Mouse (Mus musculus) thymus, adult 2 months (tissue): ENCODE data around the gene Cadps2. TPM values are rescaled to one million over a fixed set of nuclear protein-coding genes. Genes with fewer than 3 reads are reported as not detected.

Source experiments
- DNase-seq: peaks from one replicate; pipeline ENCODE4 v3.0.0; 2021
- H3K27ac ChIP-seq: fragments of 200-500 bp; 2 replicates; pipeline ENCODE4 v1.5.1; 2012; ENCODE audit warnings: low read length, control low read depth; ENCODE audit not compliant: control insufficient read depth, insufficient read depth
- H3K27me3 ChIP-seq: fragments of 200-500 bp; 2 replicates; pipeline ENCODE4 v1.6.1; 2012; ENCODE audit warnings: mild to moderate bottlenecking, low read length, moderate library complexity, mixed read lengths; ENCODE audit not compliant: control insufficient read depth, insufficient read depth
- H3K36me3 ChIP-seq: fragments of 200-500 bp; 2 replicates; pipeline ENCODE4 v1.6.1; 2012; ENCODE audit warnings: mild to moderate bottlenecking, low read length, moderate library complexity; ENCODE audit not compliant: control insufficient read depth, insufficient read depth
- H3K4me1 ChIP-seq: fragments of 200-500 bp; replicated peaks from 2 replicates; pipeline ENCODE4 v1.6.1; 2012; ENCODE audit warnings: low read length; ENCODE audit not compliant: control insufficient read depth, insufficient read depth
- H3K4me3 ChIP-seq: fragments of 200-500 bp; 2 replicates; pipeline ENCODE4 v1.5.1; 2012; ENCODE audit warnings: mild to moderate bottlenecking, low read length, control low read depth, moderate library complexity; ENCODE audit not compliant: control insufficient read depth, insufficient read depth
- CTCF ChIP-seq: fragments of 200-500 bp; IDR thresholded peaks from 2 replicates; pipeline ENCODE4 v1.5.1; 2012; ENCODE audit warnings: mild to moderate bottlenecking, control low read depth, low read length, moderate library complexity, borderline replicate concordance; ENCODE audit not compliant: control insufficient read depth, poor library complexity, insufficient read depth; ENCODE audit errors: extremely low read depth
- POLR2A ChIP-seq: fragments of 200-500 bp; IDR thresholded peaks from 2 replicates; pipeline ENCODE4 v1.6.1; 2012; ENCODE audit warnings: mild to moderate bottlenecking, low read length, control low read depth, moderate library complexity; ENCODE audit not compliant: control insufficient read depth, poor library complexity, insufficient read depth; ENCODE audit errors: extremely low read depth
- WGBS: fragments of 180-500 bp; shearing (Covaris S2); methylation state at CpG from one replicate; pipeline ENCODE4 v1.1.7; 2018; 5-methylcytosine and 5-hydroxymethylcytosine counted together
- polyA plus RNA-seq: library from polyadenylated mRNA; depleted of rRNA; stranded (reverse); fragments of >200 nt; gene quantifications from 2 replicates; pipeline ENCODE4 v1.2.3, GENCODE M21; 2012

The Cadps2 gene
- polyA plus RNA-seq, 1 experiment = 0.86 TPM

- Histone ChIP-seq H3K4me1 (no peaks in the 10 kb centered on the region), H3K27ac (no peak overlapping the region), H3K27me3 (no peaks in the 10 kb centered on the region), H3K4me3 (no peak overlapping the region), H3K36me3 (no peaks in the 10 kb centered on the region)
- WGBS = 92% methylated on average over 4 of the region's 4 CpGs
- no peak for TF ChIP-seq CTCF
- no peak for TF ChIP-seq POLR2A
- no peak for DNase-seq
These were observed 265.5 kb downstream of the Cadps2 start for GRCm38 (mm10) chr6:23573750-23574149.

- Histone ChIP-seq H3K27me3 (no peaks in the 10 kb centered on the region), H3K4me1 (no peaks in the 10 kb centered on the region), H3K36me3 (no peaks in the 10 kb centered on the region), H3K4me3 (no peak overlapping the region), H3K27ac (no peak overlapping the region)
- TF ChIP-seq CTCF = no peak
- TF ChIP-seq POLR2A = no peak
- WGBS = 89% methylated on average over 4 of the region's 4 CpGs
- no peak for DNase-seq
These were observed 266.8 kb downstream of the Cadps2 start for GRCm38 (mm10) chr6:23572401-23572800.

- no peak overlapping the region for H3K27ac ChIP-seq
- no peak for TF ChIP-seq POLR2A
- no peak for TF ChIP-seq CTCF
- no peaks in the 10 kb centered on the region for H3K4me1 ChIP-seq
- H3K4me3 ChIP-seq = no peak overlapping the region
- 91% methylated on average over 4 of the region's 4 CpGs for WGBS
- DNase-seq = no peak
- H3K27me3 ChIP-seq = no peaks in the 10 kb centered on the region
- H3K36me3 ChIP-seq = no peaks in the 10 kb centered on the region
These were observed 269.5 kb downstream of the Cadps2 start for GRCm38 (mm10) chr6:23569686-23570085.

- Histone ChIP-seq H3K27me3 (no peaks in the 10 kb centered on the region), H3K4me1 (no peaks in the 10 kb centered on the region), H3K27ac (no peak overlapping the region), H3K36me3 (no peaks in the 10 kb centered on the region), H3K4me3 (no peak overlapping the region)
- 92% methylated on average over 1 of the region's 1 CpGs for WGBS
- TF ChIP-seq POLR2A = no peak
- no peak for TF ChIP-seq CTCF
- no peak for DNase-seq
These were observed 270.5 kb downstream of the Cadps2 start for GRCm38 (mm10) chr6:23568688-23569087.

GRCm38 (mm10) chr6:23567651-23568050, 271.6 kb downstream of the Cadps2 start:
- H3K36me3 ChIP-seq = no peaks in the 10 kb centered on the region
- 100% methylated on average over 1 of the region's 1 CpGs for WGBS
- no peak for TF ChIP-seq CTCF
- TF ChIP-seq POLR2A = no peak

GRCm38 (mm10) chr6:23549874-23550273, 289.3 kb downstream of the Cadps2 start:
- Histone ChIP-seq H3K27ac (no peak overlapping the region), H3K4me1 (no peaks in the 10 kb centered on the region), H3K36me3 (no peaks in the 10 kb centered on the region), H3K4me3 (no peak overlapping the region), H3K27me3 (no peaks in the 10 kb centered on the region)
- TF ChIP-seq POLR2A (no peak), CTCF (no peak)
- DNase-seq = no peak
- 88% methylated on average over 1 of the region's 1 CpGs for WGBS

More at GRCm38 (mm10) chr6:23567651-23568050, 271.6 kb downstream of the Cadps2 start:
- Histone ChIP-seq H3K4me1 (no peaks in the 10 kb centered on the region), H3K27me3 (no peaks in the 10 kb centered on the region), H3K4me3 (no peak overlapping the region), H3K27ac (no peak overlapping the region)
- DNase-seq = no peak

GRCm38 (mm10) chr6:23523710-23524109, 315.5 kb downstream of the Cadps2 start:
- TF ChIP-seq CTCF (no peak), POLR2A (no peak)
- WGBS = 95% methylated on average over 2 of the region's 2 CpGs
- Histone ChIP-seq H3K4me3 (no peak overlapping the region), H3K27me3 (no peaks in the 10 kb centered on the region), H3K27ac (no peak overlapping the region), H3K36me3 (no peaks in the 10 kb centered on the region), H3K4me1 (no peaks in the 10 kb centered on the region)
- no peak for DNase-seq
